9 mouse cellular contexts compared by ENCODE assay signal in the genomic region with DNA sequence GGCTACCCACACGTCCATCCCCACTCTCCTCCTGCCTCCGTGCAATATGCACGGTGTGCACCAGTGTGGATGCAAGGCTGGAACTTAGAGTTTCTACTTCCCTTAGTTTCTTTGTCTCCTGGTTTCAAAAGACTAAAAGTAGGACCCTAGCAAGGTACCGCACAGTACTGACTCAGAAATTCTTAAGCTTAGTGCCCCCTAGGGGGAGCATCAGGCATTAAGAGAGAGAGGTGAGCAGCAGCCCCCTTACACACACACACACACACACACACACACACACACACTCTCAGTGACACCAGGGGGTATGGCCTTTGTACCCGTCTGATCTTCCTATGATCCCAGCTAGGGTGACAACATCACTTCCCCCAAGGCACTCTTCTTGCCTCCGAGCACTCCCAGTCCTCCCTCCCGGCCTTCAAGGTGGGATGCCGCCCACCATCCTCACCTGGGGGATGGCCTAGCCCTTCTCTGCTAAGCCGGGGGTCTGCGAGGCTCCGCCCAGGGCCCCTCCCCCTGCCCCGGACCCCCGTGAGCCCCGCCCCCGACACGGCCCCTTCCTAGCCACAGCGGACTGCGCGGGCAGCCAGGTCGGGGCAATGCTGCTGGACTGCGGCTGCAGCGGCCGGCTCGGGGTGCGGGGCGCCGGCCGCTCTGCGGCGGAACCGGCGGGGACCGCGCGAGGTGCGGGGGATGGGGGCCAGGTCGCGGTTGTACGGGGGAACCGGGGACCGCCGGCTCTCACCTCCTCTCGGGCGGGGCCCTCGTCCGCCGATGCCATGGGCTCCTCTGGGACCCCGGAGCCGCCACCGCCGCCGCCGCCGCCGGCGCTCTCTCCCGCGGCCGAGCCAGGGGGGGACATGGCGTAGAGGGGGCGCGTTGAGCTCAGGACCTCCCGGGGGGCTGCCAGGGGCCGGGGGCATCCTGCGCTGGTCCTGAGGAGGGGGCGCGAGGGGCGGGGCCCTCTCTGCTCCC. TPM values are rescaled to one million over a fixed set of nuclear protein-coding genes. Genes with fewer than 3 reads are reported as not detected.
DNase-seq lines count a peak whose midpoint lies in the region; ATAC-seq and TF ChIP-seq lines count a peak whose summit lies in the region.
"Had no signal": no experiment of that assay in that cellular context is flagged by ENCODE, and none has a peak within 500 bp of the region (broad histone marks: within the 10 kb centered on the region; RNA-seq: fewer than 3 reads in every experiment).

No protein-coding gene starts in this region.

- WGBS in heart, embryonic 10.5 days = 3% methylated on average over 56 of the region's 68 CpGs
- 4% methylated on average over 19 of the region's 68 CpGs for WGBS in hindbrain, embryonic 15.5 days
- WGBS in midbrain, embryonic 11.5 days = 3% methylated on average over 39 of the region's 68 CpGs

- no peaks in the 10 kb centered on the region for H3K9me3 ChIP-seq in heart, embryonic 10.5 days
- no peaks in the 10 kb centered on the region for H3K9me3 ChIP-seq in E14TG2a.4 (ENCODE audit: low read length)
- no peaks in the 10 kb centered on the region for H3K9me3 ChIP-seq in hindbrain, embryonic 15.5 days
- H3K9me3 ChIP-seq in midbrain, embryonic 11.5 days (ENCODE audit: control insufficient read depth, low read length) = no peaks in the 10 kb centered on the region

- intact Hi-C loops in heart, postnatal 14 days (cut with DNase I) = no loop called here

- peak overlapping the region; percentile 91 for H3K27ac ChIP-seq in heart, embryonic 10.5 days
- peak overlapping the region; percentile 93 for H3K27ac ChIP-seq in hindbrain, embryonic 15.5 days (replicated peaks)
- peak overlapping the region; percentile 88 for H3K27ac ChIP-seq in midbrain, embryonic 11.5 days (ENCODE audit: low read depth, low read length)

- H3K36me3 ChIP-seq in heart, embryonic 10.5 days = 0 out of 2 replicates have a peak, but pooled peaks cover 2% of the 10 kb centered on the region
- no peaks in the 10 kb centered on the region for H3K36me3 ChIP-seq in E14TG2a.4 (ENCODE audit: insufficient read depth, low read length)
- H3K36me3 ChIP-seq in hindbrain, embryonic 15.5 days = peaks cover 12% of the 10 kb centered on the region; the same call in 1 of the 2 replicates
- H3K36me3 ChIP-seq in midbrain, embryonic 11.5 days (ENCODE audit: control insufficient read depth, insufficient read depth, low read length) = no peaks in the 10 kb centered on the region; the same call in 1 of the 2 replicates
- H3K36me3 ChIP-seq: G1E had no signal

- peak overlapping the region; percentile 99 for H3K9ac ChIP-seq in hindbrain, embryonic 15.5 days
- peak overlapping the region; percentile 98 for H3K9ac ChIP-seq in midbrain, embryonic 11.5 days (ENCODE audit: low read length)

- TF ChIP-seq CTCF in E14TG2a.4 (conservative IDR thresholded peaks at IDR 0.05; ENCODE audit: low read length) = peak; percentile 48

- peaks cover 44% of the 10 kb centered on the region for H3K4me1 ChIP-seq in heart, embryonic 10.5 days
- H3K4me1 ChIP-seq in E14TG2a.4 (replicated peaks; ENCODE audit: low read depth, low read length) = peaks cover 61% of the 10 kb centered on the region
- peaks cover 56% of the 10 kb centered on the region for H3K4me1 ChIP-seq in hindbrain, embryonic 15.5 days (replicated peaks)
- peaks cover 37% of the 10 kb centered on the region for H3K4me1 ChIP-seq in midbrain, embryonic 11.5 days (ENCODE audit: control insufficient read depth, insufficient read depth, low read length)

- peak; percentile 69 for ATAC-seq in hindbrain, embryonic 15.5 days (ENCODE audit: low FRiP score, low read depth)
- ATAC-seq in midbrain, embryonic 11.5 days (ENCODE audit: low FRiP score) = peak; percentile 65

- peaks cover 88% of the 10 kb centered on the region for H3K27me3 ChIP-seq in heart, embryonic 10.5 days (ENCODE audit: insufficient read depth, poor library complexity, severe bottlenecking)
- H3K27me3 ChIP-seq in E14TG2a.4 (ENCODE audit: insufficient read depth, low read length) = peaks cover 55% of the 10 kb centered on the region
- peaks cover 23% of the 10 kb centered on the region for H3K27me3 ChIP-seq in hindbrain, embryonic 15.5 days
- H3K27me3 ChIP-seq in midbrain, embryonic 11.5 days (ENCODE audit: control insufficient read depth, insufficient read depth, low read length) = peaks cover 44% of the 10 kb centered on the region

- peak overlapping the region; percentile 69 for H3K4me2 ChIP-seq in hindbrain, embryonic 15.5 days
- peak overlapping the region; percentile 78 for H3K4me2 ChIP-seq in midbrain, embryonic 11.5 days

- peak overlapping the region; percentile 86 for H3K4me3 ChIP-seq in heart, embryonic 10.5 days
- peak overlapping the region; percentile 91 for H3K4me3 ChIP-seq in E14TG2a.4 (replicated peaks; ENCODE audit: low read length)
- H3K4me3 ChIP-seq in hindbrain, embryonic 15.5 days = peak overlapping the region; percentile 86
- H3K4me3 ChIP-seq in midbrain, embryonic 11.5 days (ENCODE audit: low read depth, low read length) = peak overlapping the region; percentile 91

- no peak for DNase-seq in heart, embryonic 10.5 days (ENCODE audit: low spot score)
- DNase-seq in heart, postnatal 14 days = no peak
- peak; percentile 76 to 80 for DNase-seq in cerebellum, postnatal 36 days
- DNase-seq in midbrain, embryonic 11.5 days (ENCODE audit: low spot score, missing footprints) = peak; percentile 96
- DNase-seq in thymus, postnatal 0 days (ENCODE audit: low spot score) = peak; percentile 86
- DNase-seq in urinary bladder, postnatal 4 days (ENCODE audit: low spot score in 2 of 2) = no peak

RNA-seq across cellular contexts. Expression of gene Tmem151b, which starts 0.7 kb away (rescaled TPM):
- polyA plus RNA-seq in heart, embryonic 10.5 days (2016; fragmentation: Nextera tagmentation; extraction: Ambion mirVana) = 0.84 and 1.7 TPM in 2 replicates
- total RNA-seq in heart, postnatal 14 days (2021) = under 1 TPM; 0.07 to 0.49 TPM
- 27.4 and 31.9 TPM in 2 replicates for polyA plus RNA-seq in hindbrain, embryonic 15.5 days (2015; fragmentation: Nextera tagmentation; extraction: Ambion mirVana)
- 5.1 and 6.2 TPM in 2 replicates for polyA plus RNA-seq in midbrain, embryonic 11.5 days (2014; fragmentation: Nextera tagmentation; extraction: Ambion mirVana)
- 19.0 and 19.6 TPM in 2 replicates for polyA plus RNA-seq in thymus, postnatal 0 days (2015; fragmentation: Nextera tagmentation; extraction: Ambion mirVana)
- polyA plus RNA-seq: G1E had no signal

RNA-seq across cellular contexts. Expression of gene Nfkbie, which starts 6.7 kb away (rescaled TPM):
- 2.8 and 3.7 TPM in 2 replicates for polyA plus RNA-seq in heart, embryonic 10.5 days (2016; fragmentation: Nextera tagmentation; extraction: Ambion mirVana)
- 1 to 10 TPM; 1.5 to 2.1 TPM for total RNA-seq in heart, postnatal 14 days (2021)
- 4.8 and 6.4 TPM in 2 replicates for polyA plus RNA-seq in hindbrain, embryonic 15.5 days (2015; fragmentation: Nextera tagmentation; extraction: Ambion mirVana)
- polyA plus RNA-seq in midbrain, embryonic 11.5 days (2014; fragmentation: Nextera tagmentation; extraction: Ambion mirVana) = 7.8 and 9.0 TPM in 2 replicates
- 70.4 and 80.2 TPM in 2 replicates for polyA plus RNA-seq in thymus, postnatal 0 days (2015; fragmentation: Nextera tagmentation; extraction: Ambion mirVana)

RNA-seq across cellular contexts. Expression of gene Slc35b2, which starts 14.8 kb away (rescaled TPM):
- polyA plus RNA-seq in heart, embryonic 10.5 days (2016; fragmentation: Nextera tagmentation; extraction: Ambion mirVana) = 107 and 118 TPM in 2 replicates
- total RNA-seq in heart, postnatal 14 days (2021) = 10 to 100 TPM; 28.8 to 29.9 TPM
- polyA plus RNA-seq in hindbrain, embryonic 15.5 days (2015; fragmentation: Nextera tagmentation; extraction: Ambion mirVana) = 89.9 and 90.4 TPM in 2 replicates
- polyA plus RNA-seq in midbrain, embryonic 11.5 days (2014; fragmentation: Nextera tagmentation; extraction: Ambion mirVana) = 97.2 and 102 TPM in 2 replicates
- polyA plus RNA-seq in thymus, postnatal 0 days (2015; fragmentation: Nextera tagmentation; extraction: Ambion mirVana) = 95.8 and 96.9 TPM in 2 replicates

RNA-seq across cellular contexts. Expression of gene Hsp90ab1, which starts 24.2 kb away (rescaled TPM):
- 1,633 and 1,893 TPM in 2 replicates for polyA plus RNA-seq in heart, embryonic 10.5 days (2016; fragmentation: Nextera tagmentation; extraction: Ambion mirVana)
- 100 to 1,000 TPM; 897 to 986 TPM for total RNA-seq in heart, postnatal 14 days (2021)
- polyA plus RNA-seq in hindbrain, embryonic 15.5 days (2015; fragmentation: Nextera tagmentation; extraction: Ambion mirVana) = 1,555 and 1,567 TPM in 2 replicates
- 1,614 and 1,690 TPM in 2 replicates for polyA plus RNA-seq in midbrain, embryonic 11.5 days (2014; fragmentation: Nextera tagmentation; extraction: Ambion mirVana)
- 1,223 and 1,279 TPM in 2 replicates for polyA plus RNA-seq in thymus, postnatal 0 days (2015; fragmentation: Nextera tagmentation; extraction: Ambion mirVana)

RNA-seq across cellular contexts. Expression of gene Tcte1, which starts 25.6 kb away (rescaled TPM):
- polyA plus RNA-seq in heart, embryonic 10.5 days (2016; fragmentation: Nextera tagmentation; extraction: Ambion mirVana) = 0.36 and 0.80 TPM in 2 replicates
- under 1 TPM in 1 of 2 experiments, not detected in 1; 0.12 TPM for total RNA-seq in heart, postnatal 14 days (2021)
- 4.3 and 5.2 TPM in 2 replicates for polyA plus RNA-seq in hindbrain, embryonic 15.5 days (2015; fragmentation: Nextera tagmentation; extraction: Ambion mirVana)
- 1.7 and 2.0 TPM in 2 replicates for polyA plus RNA-seq in midbrain, embryonic 11.5 days (2014; fragmentation: Nextera tagmentation; extraction: Ambion mirVana)
- 1.3 and 3.0 TPM in 2 replicates for polyA plus RNA-seq in thymus, postnatal 0 days (2015; fragmentation: Nextera tagmentation; extraction: Ambion mirVana)
- total RNA-seq: G1E had no signal
- polyA plus RNA-seq: G1E had no signal

Comparison
In these comparisons a context has a peak if more than half of its experiments do, and no peak if none do; other contexts are left out.
1. DNase-seq: peak in cerebellum, postnatal 36 days (2 of 2), midbrain, embryonic 11.5 days (single experiment) and thymus, postnatal 0 days (single experiment); none in heart, embryonic 10.5 days (single experiment), heart, postnatal 14 days (0 of 2) and urinary bladder, postnatal 4 days (0 of 2).
2. Peak in every context shown above with its lines, with median percentiles within 50 percentile points of each other: H3K27ac ChIP-seq and H3K4me3 ChIP-seq.